Mouse (Mus musculus): Measurements from ENCODE around the gene Elobl.

The Elobl gene

GRCm38 (mm10) chr11:88988956-88989355 is 22.2 kb upstream of the Elobl start:
- in situ Hi-C loops (cut with MboI, MseI), result no loop called here

- in situ Hi-C loops (cut with MboI, MseI), result no loop called here
These were observed 19.9 kb upstream of the Elobl start for GRCm38 (mm10) chr11:88986616-88987015.

- in situ Hi-C loops (cut with MboI, MseI), result no loop called here
These were observed 14.6 kb upstream of the Elobl start for GRCm38 (mm10) chr11:88981337-88981736.

- in situ Hi-C loops (cut with MboI, MseI), result no loop called here
These were observed 10.5 kb upstream of the Elobl start for GRCm38 (mm10) chr11:88977188-88977587.

- in situ Hi-C loops (cut with MboI, MseI), result no loop called here
These were observed 9.6 kb upstream of the Elobl start for GRCm38 (mm10) chr11:88976320-88976719.

- in situ Hi-C loops (cut with MboI, MseI), result no loop called here
These were observed 7.3 kb upstream of the Elobl start for GRCm38 (mm10) chr11:88973776-88974701.

- in situ Hi-C loops (cut with MboI, MseI), result no loop called here
These were observed 3.5 kb upstream of the Elobl start, which contains the start of gene Coil for GRCm38 (mm10) chr11:88970202-88970732. Gene Coil, plus strand, starts transcription at chr11:88970252.

GRCm38 (mm10) chr11:88958851-88959250 is 7.9 kb downstream of the Elobl start:
- in situ Hi-C loops (cut with MboI, MseI), result no loop called here

- in situ Hi-C loops (cut with MboI, MseI), result no loop called here
These were observed 11.3 kb downstream of the Elobl start, which contains the start of gene Scpep1 for GRCm38 (mm10) chr11:88955217-88955969. Gene Scpep1, minus strand, starts transcription at chr11:88955465.

- in situ Hi-C loops (cut with MboI, MseI), result no loop called here
These were observed 11.9 kb downstream of the Elobl start for GRCm38 (mm10) chr11:88954803-88955202.

GRCm38 (mm10) chr11:88953582-88953981 is 13.1 kb downstream of the Elobl start:
- in situ Hi-C loops (cut with MboI, MseI), result no loop called here

GRCm38 (mm10) chr11:88952117-88952516 is 14.6 kb downstream of the Elobl start:
- in situ Hi-C loops (cut with MboI, MseI), result no loop called here

GRCm38 (mm10) chr11:88951576-88951975 is 15.2 kb downstream of the Elobl start:
- in situ Hi-C loops (cut with MboI, MseI), result no loop called here

GRCm38 (mm10) chr11:88950640-88951250 is 16.0 kb downstream of the Elobl start:
- in situ Hi-C loops (cut with MboI, MseI), result no loop called here

GRCm38 (mm10) chr11:88949802-88950639 is 16.7 kb downstream of the Elobl start:
- in situ Hi-C loops (cut with MboI, MseI), result no loop called here

GRCm38 (mm10) chr11:88948896-88949295 is 17.8 kb downstream of the Elobl start:
- in situ Hi-C loops (cut with MboI, MseI), result no loop called here

- in situ Hi-C loops (cut with MboI, MseI), result no loop called here
These were observed 20.7 kb downstream of the Elobl start for GRCm38 (mm10) chr11:88945971-88946585.

GRCm38 (mm10) chr11:88941489-88941888 is 25.2 kb downstream of the Elobl start:
- in situ Hi-C loops (cut with MboI, MseI), result no loop called here

- in situ Hi-C loops (cut with MboI, MseI), result no loop called here
These were observed 27.1 kb downstream of the Elobl start for GRCm38 (mm10) chr11:88939634-88940033.

- in situ Hi-C loops (cut with MboI, MseI), result no loop called here
These were observed 28.0 kb downstream of the Elobl start for GRCm38 (mm10) chr11:88938770-88939169.

Measured in T-helper 1 cell (primary cell).